Mouse (Mus musculus) limb, embryonic 14.5 days (tissue): ENCODE measurements at regions not wholly inside any gene's neighbourhood (a gene's known extent, or its start where the extent isn't known, plus 50 kb on each side); places are given as distances from the start of the nearest gene placed in this dataset.

Experiments
- ATAC-seq: fragments of 200-750 bp; cut with Nextera tagmentation; 2 replicates; pipeline ENCODE4 v1.8.0; 2017; ENCODE audit warnings: low read depth, moderate number of reproducible peaks, moderate TSS enrichment; ENCODE audit not compliant: low FRiP score
- DNase-seq: peaks from one replicate; pipeline ENCODE4 v3.0.0-alpha.2; 2015; ENCODE audit warnings: low spot score
- H3K27ac ChIP-seq: fragments of 300-500 bp; sonication (generic); replicated peaks from 2 replicates; pipeline ENCODE4 v1.5.1; 2014; ENCODE audit warnings: low read depth, mild to moderate bottlenecking, low read length, moderate library complexity, mixed read lengths
- H3K27me3 ChIP-seq: fragments of 300-500 bp; sonication (generic); 2 replicates; pipeline ENCODE4 v1.6.1; 2014; ENCODE audit warnings: low read length, mixed read lengths; ENCODE audit not compliant: control insufficient read depth, insufficient read depth
- H3K36me3 ChIP-seq: fragments of 300-500 bp; sonication (generic); 2 replicates; pipeline ENCODE4 v1.6.1; 2014; ENCODE audit warnings: mild to moderate bottlenecking, low read length, moderate library complexity, mixed read lengths; ENCODE audit not compliant: control insufficient read depth, insufficient read depth
- H3K4me1 ChIP-seq: fragments of 300-500 bp; sonication (generic); 2 replicates; pipeline ENCODE4 v1.6.1; 2014; ENCODE audit warnings: antibody characterized with exemption, low read length, mixed read lengths; ENCODE audit not compliant: control insufficient read depth, insufficient read depth
- H3K4me2 ChIP-seq: fragments of 300-500 bp; sonication (generic); replicated peaks from 2 replicates; pipeline ENCODE4 v1.6.1; 2014; ENCODE audit warnings: low read depth, mild to moderate bottlenecking, low read length, moderate library complexity; ENCODE audit not compliant: severe bottlenecking
- H3K4me3 ChIP-seq: fragments of 300-500 bp; sonication (generic); replicated peaks from 2 replicates; pipeline ENCODE4 v1.5.1; 2014; ENCODE audit warnings: low read length
- H3K9ac ChIP-seq: fragments of 300-500 bp; sonication (generic); 2 replicates; pipeline ENCODE4 v1.6.1; 2014; ENCODE audit warnings: mild to moderate bottlenecking, low read depth, low read length, moderate library complexity; ENCODE audit not compliant: severe bottlenecking
- H3K9me3 ChIP-seq: fragments of 300-500 bp; sonication (generic); 2 replicates; pipeline ENCODE4 v1.6.1; 2016; ENCODE audit warnings: low read length; ENCODE audit not compliant: control insufficient read depth
- POLR2A ChIP-seq: fragments of 200-500 bp; IDR thresholded peaks from 2 replicates; pipeline ENCODE4 v1.8.0; 2012; ENCODE audit warnings: inconsistent platforms, mild to moderate bottlenecking, moderate library complexity, borderline replicate concordance; ENCODE audit not compliant: insufficient read depth, insufficient read length; ENCODE audit errors: extremely low read depth
- WGBS: fragments of 180-500 bp; shearing (Covaris S2); extraction: QIAGEN DNeasy Blood & Tissue Kit; methylation state at CpG from one replicate; pipeline ENCODE4 v1.1.7; 2014; 5-methylcytosine and 5-hydroxymethylcytosine counted together

GRCm38 (mm10) chr12:25444355-25444754, 347.4 kb upstream of the Id2 start:
- no peaks in the 10 kb centered on the region for H3K9me3 ChIP-seq
- DNase-seq = no peak
- TF ChIP-seq POLR2A = no peak
- H3K4me3 ChIP-seq = no peak overlapping the region
- no peak overlapping the region for H3K27ac ChIP-seq
- H3K4me1 ChIP-seq = no peaks in the 10 kb centered on the region
- H3K27me3 ChIP-seq = no peaks in the 10 kb centered on the region
- ATAC-seq = no peak
- H3K4me2 ChIP-seq = no peak overlapping the region
- no peaks in the 10 kb centered on the region for H3K36me3 ChIP-seq
- H3K9ac ChIP-seq = no peak overlapping the region
- 72% methylated on average over 2 of the region's 2 CpGs for WGBS

- ATAC-seq = no peak
- TF ChIP-seq POLR2A = no peak
- WGBS = 87% methylated on average over 7 of the region's 7 CpGs
These were observed 342.1 kb upstream of the Id2 start for GRCm38 (mm10) chr12:25439029-25439551.

GRCm38 (mm10) chr12:25438217-25439028, 341.5 kb upstream of the Id2 start:
- no peak for TF ChIP-seq POLR2A
- no peaks in the 10 kb centered on the region for H3K9me3 ChIP-seq
- 76% methylated on average over 8 of the region's 8 CpGs for WGBS
- no peak overlapping the region for H3K27ac ChIP-seq
- H3K4me1 ChIP-seq = peaks cover 12% of the 10 kb centered on the region
- no peaks in the 10 kb centered on the region for H3K27me3 ChIP-seq
- DNase-seq (no peak), ATAC-seq (no peak)
- H3K9ac ChIP-seq = no peak overlapping the region
- no peak overlapping the region for H3K4me3 ChIP-seq
- H3K36me3 ChIP-seq = no peaks in the 10 kb centered on the region
- no peak overlapping the region for H3K4me2 ChIP-seq

More at GRCm38 (mm10) chr12:25439029-25439551, 342.1 kb upstream of the Id2 start:
- Histone ChIP-seq H3K27ac (no peak overlapping the region), H3K36me3 (no peaks in the 10 kb centered on the region), H3K4me3 (no peak overlapping the region), H3K4me1 (peaks cover 12% of the 10 kb centered on the region), H3K9ac (no peak overlapping the region), H3K27me3 (no peaks in the 10 kb centered on the region), H3K9me3 (no peaks in the 10 kb centered on the region), H3K4me2 (no peak overlapping the region)
- DNase-seq = no peak

- WGBS = 55% methylated on average over 4 of the region's 4 CpGs
- no peaks in the 10 kb centered on the region for H3K36me3 ChIP-seq
- DNase-seq (no peak), ATAC-seq (no peak)
- H3K9me3 ChIP-seq = no peaks in the 10 kb centered on the region
- H3K27ac ChIP-seq = no peak overlapping the region
- no peak overlapping the region for H3K4me3 ChIP-seq
- H3K9ac ChIP-seq = no peak overlapping the region
- TF ChIP-seq POLR2A = no peak
- no peaks in the 10 kb centered on the region for H3K27me3 ChIP-seq
- no peak overlapping the region for H3K4me2 ChIP-seq
- H3K4me1 ChIP-seq = peaks cover 12% of the 10 kb centered on the region
These were observed 340.6 kb upstream of the Id2 start for GRCm38 (mm10) chr12:25437556-25437955.

- H3K4me3 ChIP-seq = no peak overlapping the region
- no peak for TF ChIP-seq POLR2A
- H3K4me1 ChIP-seq = peaks cover 12% of the 10 kb centered on the region
- H3K27me3 ChIP-seq = no peaks in the 10 kb centered on the region
- no peak overlapping the region for H3K27ac ChIP-seq
- peak; percentile 82 for ATAC-seq
- 27% methylated on average over 6 of the region's 6 CpGs for WGBS
- H3K4me2 ChIP-seq = no peak overlapping the region
- DNase-seq = peak; percentile 39
- H3K9ac ChIP-seq = no peak overlapping the region
- no peaks in the 10 kb centered on the region for H3K36me3 ChIP-seq
- H3K9me3 ChIP-seq = no peaks in the 10 kb centered on the region
These were observed 339.4 kb upstream of the Id2 start for GRCm38 (mm10) chr12:25436220-25436911.
